Mouse (Mus musculus) G1E (cell line): ENCODE measurements around the gene Dnm2.

ENCODE experiments used
- CTCF ChIP-seq: IDR thresholded peaks from 2 replicates; pipeline ENCODE4 v1.5.1; 2012; ENCODE audit warnings: low read depth, low read length, inconsistent platforms, mixed read lengths
- GATA1 ChIP-seq: IDR thresholded peaks from 2 replicates; pipeline ENCODE4 v1.6.1; 2012; ENCODE audit warnings: borderline replicate concordance, low read length, inconsistent platforms, mixed read lengths

DNA sequence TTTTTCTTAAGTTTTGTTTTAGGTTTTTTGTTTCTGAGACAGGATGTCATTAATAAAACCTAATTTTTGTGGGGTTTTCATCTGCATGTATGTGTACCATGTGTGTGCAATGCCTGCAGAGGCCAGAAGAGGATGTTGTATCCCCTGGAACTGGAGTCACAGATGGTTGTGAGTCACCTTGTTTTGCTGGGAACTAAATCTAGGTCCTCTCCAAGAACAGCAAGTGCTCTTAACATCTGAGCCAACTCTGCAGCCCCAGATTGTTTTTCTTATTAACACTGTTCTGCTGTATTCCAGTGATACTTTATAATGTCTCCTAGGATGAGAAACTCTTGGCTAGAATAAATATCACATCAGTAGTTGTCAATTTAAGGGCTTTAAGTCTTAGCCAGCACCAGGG is 43.8 kb upstream of the Dnm2 start:
- TF ChIP-seq CTCF (no peak), GATA1 (no peak)
